Mouse (Mus musculus): ENCODE results near the gene Pip4k2b. TPM values are rescaled to one million over a fixed set of nuclear protein-coding genes. Genes with fewer than 3 reads are reported as not detected.
"Not testable (repeated sequence)": the region's sequence is repeated elsewhere in the genome, so short reads cannot be mapped to it uniquely, and the experiment has no call there.

Gene Pip4k2b
- 10 to 100 TPM; 20.8 to 21.4 TPM for total RNA-seq (2021)
- polyA plus RNA-seq (2012; rRNA removed): 13.8 and 18.1 TPM in 2 replicates
- long read RNA-seq: 0 reads

DNA sequence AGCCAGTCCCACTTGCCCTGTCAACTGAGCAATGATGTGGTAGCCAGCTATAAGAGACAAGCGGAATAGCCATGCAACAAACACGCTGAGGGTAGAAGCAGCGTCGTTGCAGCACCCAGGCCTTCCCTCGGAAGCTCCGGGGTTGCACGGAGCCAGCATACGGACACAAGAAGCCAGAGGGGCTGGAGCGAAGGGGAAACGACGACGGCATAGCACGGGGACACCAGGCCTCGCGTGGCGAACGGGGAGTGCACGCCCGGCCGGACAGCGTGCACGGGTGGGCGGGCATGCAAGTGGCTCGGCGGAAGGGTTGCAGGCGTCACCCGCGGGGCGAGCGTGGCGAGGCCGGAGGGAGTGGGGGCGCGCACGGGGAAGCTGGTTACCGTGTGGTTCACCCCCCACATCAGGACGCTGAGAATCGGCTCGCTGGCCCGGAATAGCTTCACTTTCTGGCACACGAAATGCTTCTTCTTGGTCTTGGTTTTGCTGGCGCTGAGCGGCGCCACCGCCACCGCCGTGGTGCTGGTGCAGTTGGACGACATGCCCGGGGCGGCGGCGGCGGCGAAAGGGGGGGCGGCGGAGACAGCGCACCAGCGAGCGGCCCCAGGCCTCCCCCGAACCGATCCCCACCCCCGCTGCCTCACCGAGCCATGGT lies at the start of gene Pip4k2b:
Gene Pip4k2b, minus strand, starts transcription at position 642 of the 655 bp plus-strand sequence.
- no peak for DNase-seq

DNA sequence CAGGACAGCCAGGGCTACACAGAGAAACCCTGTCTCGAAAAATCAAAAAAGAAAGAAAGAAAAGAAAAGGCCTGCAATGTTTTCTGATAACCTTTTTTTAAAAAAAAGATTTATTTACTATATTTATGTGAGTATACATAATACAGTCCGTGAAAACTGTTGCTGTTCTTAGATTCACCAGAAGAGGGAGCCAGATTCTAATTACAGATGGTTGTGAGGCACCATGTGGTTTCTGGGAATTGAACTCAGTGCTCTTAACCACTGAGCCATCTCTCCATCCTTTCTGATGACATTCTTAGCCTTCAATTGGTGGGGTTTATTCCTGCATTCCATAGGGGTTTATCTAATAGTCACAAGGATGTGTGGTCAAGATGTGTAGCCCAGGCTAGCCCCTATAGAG lies 48.7 kb upstream of the Pip4k2b start:
- H3K36me3 ChIP-seq (ENCODE audit: control insufficient read depth, insufficient read depth, low read length): no peaks in the 10 kb centered on the region
- no peak overlapping the region for H3K4me3 ChIP-seq
- no peaks in the 10 kb centered on the region for H3K4me1 ChIP-seq (ENCODE audit: control insufficient read depth, insufficient read depth, low read length)
- no peaks in the 10 kb centered on the region for H3K79me2 ChIP-seq (replicated peaks; ENCODE audit: control insufficient read depth, insufficient read depth, low read length)
- H3K9ac ChIP-seq (ENCODE audit: low read depth, low read length): no peak overlapping the region
- no peaks in the 10 kb centered on the region for H3K27me3 ChIP-seq (ENCODE audit: control insufficient read depth, insufficient read depth, low read length)
- WGBS: 10% methylated on average over 2 of the region's 2 CpGs
- TF ChIP-seq CTCF (IDR thresholded peaks at IDR 0.05) (peak; percentile 96), EP300 (IDR thresholded peaks at IDR 0.05; ENCODE audit: insufficient read depth, low read depth, low read length) (no peak)
- no peak for DNase-seq
- intact Hi-C loops (cut with DNase I): loop anchor here (1.0 to 2.0 kb wide), 2 partner anchors 91 to 194 kb away; partner anchors contain the start of genes Fbxo47 and Plxdc1
- no peak overlapping the region for H3K27ac ChIP-seq

More for the DNA sequence above, at the start of gene Pip4k2b:
- H3K9ac ChIP-seq (ENCODE audit: low read depth, low read length): peak within 1 kb of the TSS; percentile 90
- no peaks in the 10 kb centered on the region for H3K27me3 ChIP-seq (ENCODE audit: control insufficient read depth, insufficient read depth, low read length)
- intact Hi-C loops (cut with DNase I): loop anchor here (2.0 kb wide), 1 partner anchor 41 kb away; the partner anchor contains the start of gene Psmb3
- H3K4me1 ChIP-seq (ENCODE audit: control insufficient read depth, insufficient read depth, low read length): peaks cover 6% of the 10 kb centered on the region
- TF ChIP-seq POLR2A (IDR thresholded peaks at IDR 0.05; ENCODE audit: insufficient read depth, low read depth, low read length) (no peak), CTCF (IDR thresholded peaks at IDR 0.05) (no peak), EP300 (IDR thresholded peaks at IDR 0.05; ENCODE audit: insufficient read depth, low read depth, low read length) (no peak)
- peaks cover 3% of the 10 kb centered on the region; the same call in 1 of the 2 replicates for H3K79me2 ChIP-seq (replicated peaks; ENCODE audit: control insufficient read depth, insufficient read depth, low read length)
- peak within 1 kb of the TSS; percentile 97 for H3K4me3 ChIP-seq
- H3K27ac ChIP-seq: peak within 1 kb of the TSS; percentile 95
- under 1% methylated on average over 62 of the region's 63 CpGs for WGBS
- H3K36me3 ChIP-seq (ENCODE audit: control insufficient read depth, insufficient read depth, low read length): no peaks in the 10 kb centered on the region

DNA sequence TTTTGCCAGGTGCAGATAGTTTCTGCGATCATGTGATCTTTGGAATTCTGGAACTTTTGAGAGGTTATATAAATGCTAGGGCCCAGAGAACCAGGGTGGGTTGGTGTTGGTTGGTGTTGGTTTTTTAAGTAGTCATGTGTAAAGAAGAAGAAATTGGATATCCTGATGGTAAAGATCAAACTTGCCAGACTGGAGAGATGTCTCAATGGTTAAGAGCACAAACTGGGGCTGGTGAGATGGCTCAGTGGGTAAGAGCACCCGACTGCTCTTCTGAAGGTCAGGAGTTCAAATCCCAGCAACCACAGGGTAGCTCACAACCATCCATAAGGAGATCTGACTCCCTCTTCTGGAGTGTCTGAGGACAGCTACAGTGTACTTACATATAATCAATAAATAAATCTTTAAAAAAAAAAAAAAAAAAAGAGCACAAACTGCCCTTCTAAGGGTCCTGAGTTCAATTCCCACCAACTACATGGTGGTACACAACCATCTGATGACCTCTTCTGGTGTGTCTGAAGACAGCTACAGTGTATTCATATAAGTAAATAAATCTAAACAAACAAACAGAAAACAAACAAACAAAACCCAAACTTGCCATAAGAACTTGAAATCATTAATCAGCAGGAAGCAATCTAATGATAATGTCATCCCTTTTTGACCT lies 46.4 kb upstream of the Pip4k2b start:
- H3K9ac ChIP-seq (ENCODE audit: low read depth, low read length); H3K27me3 ChIP-seq (ENCODE audit: control insufficient read depth, insufficient read depth, low read length); H3K27ac ChIP-seq; intact Hi-C loops (cut with DNase I); DNase-seq; H3K79me2 ChIP-seq (replicated peaks; ENCODE audit: control insufficient read depth, insufficient read depth, low read length); H3K4me3 ChIP-seq; H3K4me1 ChIP-seq (ENCODE audit: control insufficient read depth, insufficient read depth, low read length); H3K36me3 ChIP-seq (ENCODE audit: control insufficient read depth, insufficient read depth, low read length): not testable (repeated sequence)
- 71% methylated on average over 2 of the region's 2 CpGs for whole genome bisulfite sequencing

DNA sequence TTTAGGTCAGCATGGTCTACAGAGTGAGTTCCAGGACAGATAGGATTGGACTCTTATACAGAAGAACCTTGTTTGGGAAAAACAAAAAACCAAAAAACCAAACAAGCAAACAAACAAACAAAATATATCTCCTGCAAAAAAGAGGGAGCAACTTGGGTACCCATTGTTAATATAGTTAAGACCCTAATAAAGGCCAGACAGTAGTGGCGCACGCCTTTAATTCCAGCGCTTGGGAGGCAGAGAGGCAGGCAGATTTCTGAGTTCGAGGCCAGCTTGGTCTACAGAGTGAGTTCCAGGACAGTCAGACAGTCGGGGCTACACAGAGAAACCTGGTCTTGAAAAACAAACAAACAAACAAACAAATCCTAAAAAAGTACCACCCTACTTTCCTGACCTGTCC lies 45.2 kb upstream of the Pip4k2b start:
- Histone ChIP-seq H3K4me1 (ENCODE audit: control insufficient read depth, insufficient read depth, low read length) (no peaks in the 10 kb centered on the region), H3K27me3 (ENCODE audit: control insufficient read depth, insufficient read depth, low read length) (no peaks in the 10 kb centered on the region), H3K79me2 (replicated peaks; ENCODE audit: control insufficient read depth, insufficient read depth, low read length) (no peaks in the 10 kb centered on the region), H3K36me3 (ENCODE audit: control insufficient read depth, insufficient read depth, low read length) (no peaks in the 10 kb centered on the region), H3K9ac (ENCODE audit: low read depth, low read length) (no peak overlapping the region), H3K4me3 (no peak overlapping the region), H3K27ac (no peak overlapping the region)
- DNase-seq: no peak
- WGBS: 85% methylated on average over 5 of the region's 5 CpGs
- intact Hi-C loops (cut with DNase I): no loop called here
- TF ChIP-seq EP300 (IDR thresholded peaks at IDR 0.05; ENCODE audit: insufficient read depth, low read depth, low read length): no peak
- no peak for TF ChIP-seq POLR2A (IDR thresholded peaks at IDR 0.05; ENCODE audit: insufficient read depth, low read depth, low read length)
- no peak for TF ChIP-seq CTCF (IDR thresholded peaks at IDR 0.05)

DNA sequence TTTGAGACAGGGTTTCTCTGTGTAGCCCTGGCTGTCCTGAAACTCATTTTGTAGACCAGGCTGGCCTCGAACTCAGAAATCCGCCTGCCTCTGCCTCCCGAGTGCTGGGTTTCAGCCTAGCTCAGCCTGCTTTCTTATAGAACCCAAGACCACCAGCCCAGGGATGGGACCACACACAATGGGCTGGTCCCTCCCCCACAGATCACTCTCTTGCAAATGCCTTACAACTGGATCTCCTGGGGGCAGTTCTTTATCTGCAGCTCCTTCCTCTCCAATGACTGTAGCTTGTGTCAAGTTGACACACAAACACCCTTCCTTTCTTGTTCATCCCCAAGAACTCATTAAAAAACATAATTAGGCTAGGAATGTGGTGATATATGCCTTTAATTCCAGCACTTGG lies 43.5 kb upstream of the Pip4k2b start:
- Histone ChIP-seq H3K27ac (no peak overlapping the region), H3K9ac (ENCODE audit: low read depth, low read length) (no peak overlapping the region), H3K4me1 (ENCODE audit: control insufficient read depth, insufficient read depth, low read length) (no peaks in the 10 kb centered on the region), H3K27me3 (ENCODE audit: control insufficient read depth, insufficient read depth, low read length) (no peaks in the 10 kb centered on the region), H3K36me3 (ENCODE audit: control insufficient read depth, insufficient read depth, low read length) (no peaks in the 10 kb centered on the region), H3K4me3 (no peak overlapping the region), H3K79me2 (replicated peaks; ENCODE audit: control insufficient read depth, insufficient read depth, low read length) (no peaks in the 10 kb centered on the region)
- no peak for TF ChIP-seq CTCF (IDR thresholded peaks at IDR 0.05)
- TF ChIP-seq POLR2A (IDR thresholded peaks at IDR 0.05; ENCODE audit: insufficient read depth, low read depth, low read length): no peak
- no peak for TF ChIP-seq EP300 (IDR thresholded peaks at IDR 0.05; ENCODE audit: insufficient read depth, low read depth, low read length)
- 75% methylated on average over 3 of the region's 3 CpGs for WGBS
- intact Hi-C loops (cut with DNase I): no loop called here
- DNase-seq: no peak

DNA sequence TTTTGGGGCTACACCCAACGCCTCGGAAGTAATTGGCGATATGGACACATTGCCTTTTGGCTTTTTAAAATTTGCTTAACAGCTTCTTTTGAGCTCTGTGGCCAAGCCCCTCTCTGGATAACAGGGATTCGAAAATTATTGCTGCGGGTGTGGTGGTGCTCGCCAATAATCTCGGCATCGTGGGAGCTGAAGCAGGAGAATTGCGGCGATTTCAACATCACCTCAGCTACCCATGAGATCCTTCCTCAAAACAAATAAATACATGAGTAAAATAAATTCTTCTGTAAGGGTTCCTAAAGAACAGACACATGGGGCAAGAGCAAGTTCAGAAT lies 38.0 kb upstream of the Pip4k2b start:
- 0% methylated on average over 10 of the region's 10 CpGs for WGBS
- Histone ChIP-seq H3K79me2 (replicated peaks; ENCODE audit: control insufficient read depth, insufficient read depth, low read length) (0 out of 2 replicates have a peak, but pooled peaks cover 2% of the 10 kb centered on the region), H3K9ac (ENCODE audit: low read depth, low read length) (peak overlapping the region; percentile 65), H3K4me1 (ENCODE audit: control insufficient read depth, insufficient read depth, low read length) (peaks cover 9% of the 10 kb centered on the region), H3K4me3 (peak overlapping the region; percentile 98), H3K27ac (peak overlapping the region; percentile 93), H3K27me3 (ENCODE audit: control insufficient read depth, insufficient read depth, low read length) (no peaks in the 10 kb centered on the region), H3K36me3 (ENCODE audit: control insufficient read depth, insufficient read depth, low read length) (peaks cover 27% of the 10 kb centered on the region)
- TF ChIP-seq POLR2A (IDR thresholded peaks at IDR 0.05; ENCODE audit: insufficient read depth, low read depth, low read length) (peak; percentile 81; the same call in 1 of the 2 replicates), EP300 (IDR thresholded peaks at IDR 0.05; ENCODE audit: insufficient read depth, low read depth, low read length) (no peak)
- intact Hi-C loops (cut with DNase I): loop anchor here (1.0 kb wide), 1 partner anchor 16 kb away; the partner anchor contains the start of gene Cwc25
- no peak for DNase-seq

All from heart, adult 2 months (tissue).